Mouse (Mus musculus): Measurements from ENCODE around the gene Lclat1.

DNA sequence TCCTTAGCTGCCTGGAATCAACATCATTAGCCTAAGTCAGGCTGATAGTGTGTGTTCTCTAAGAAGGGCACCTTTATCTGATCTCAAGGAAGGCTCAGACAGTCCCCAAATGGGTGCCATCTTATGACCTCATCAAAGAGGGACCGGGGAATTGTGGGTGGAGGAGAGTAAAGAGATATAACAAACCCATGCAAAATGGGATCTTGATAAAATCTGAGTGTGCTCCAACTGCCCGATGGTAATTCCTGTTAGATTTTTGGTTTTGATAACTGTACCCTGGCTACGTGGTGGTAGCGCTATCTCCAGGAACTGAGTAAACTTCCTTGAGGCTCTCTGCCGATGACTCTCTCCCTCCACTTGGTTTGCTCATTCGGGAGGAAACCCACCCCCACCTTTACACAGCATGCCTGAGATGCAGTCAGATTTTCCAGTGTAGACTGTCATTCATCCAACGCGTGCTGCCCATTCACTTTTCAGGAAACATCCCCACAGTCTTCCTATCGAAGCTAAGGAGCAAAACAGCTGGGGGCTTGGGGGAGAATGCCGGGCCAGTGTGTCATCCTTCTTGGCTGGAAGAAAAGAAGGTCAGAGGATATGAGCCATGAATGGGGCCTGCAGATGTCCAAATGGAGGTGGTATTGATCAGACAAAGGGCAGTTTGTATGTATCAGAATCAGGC is 145.6 kb downstream of the Lclat1 start:
- TF ChIP-seq POLR2A (IDR thresholded peaks at IDR 0.05; ENCODE audit: insufficient read length, low read depth) (no peak), TCF3 (IDR thresholded peaks at IDR 0.05; ENCODE audit: insufficient read length, low read depth) (no peak)
